Mouse (Mus musculus): ENCODE results near the gene Rap1gds1. TPM values are rescaled to one million over a fixed set of nuclear protein-coding genes. Genes with fewer than 3 reads are reported as not detected.

The Rap1gds1 gene
- polyA plus RNA-seq, 1 experiment, result 54.7 TPM

- TF ChIP-seq CTCF (IDR thresholded peaks at IDR 0.05; ENCODE audit: borderline replicate concordance, extremely low read depth, insufficient read depth, insufficient read length), result no peak
- TF ChIP-seq POLR2A (IDR thresholded peaks at IDR 0.05; ENCODE audit: borderline replicate concordance, extremely low read depth, insufficient read depth, insufficient read length, poor library complexity, severe bottlenecking), result no peak
- DNase-seq (ENCODE audit: low read depth), result no peak
Observed at GRCm38 (mm10) chr3:139088526-139088925, 13.5 kb upstream of the Rap1gds1 start.

- no peak for DNase-seq (ENCODE audit: low read depth)
- TF ChIP-seq POLR2A (IDR thresholded peaks at IDR 0.05; ENCODE audit: borderline replicate concordance, extremely low read depth, insufficient read depth, insufficient read length, poor library complexity, severe bottlenecking) (no peak), CTCF (IDR thresholded peaks at IDR 0.05; ENCODE audit: borderline replicate concordance, extremely low read depth, insufficient read depth, insufficient read length) (no peak)
Observed at GRCm38 (mm10) chr3:139083778-139084539, 9.0 kb upstream of the Rap1gds1 start.

- TF ChIP-seq CTCF (IDR thresholded peaks at IDR 0.05; ENCODE audit: borderline replicate concordance, extremely low read depth, insufficient read depth, insufficient read length) (no peak), POLR2A (IDR thresholded peaks at IDR 0.05; ENCODE audit: borderline replicate concordance, extremely low read depth, insufficient read depth, insufficient read length, poor library complexity, severe bottlenecking) (no peak)
- no peak for DNase-seq (ENCODE audit: low read depth)
Observed at GRCm38 (mm10) chr3:139079831-139080230, 4.8 kb upstream of the Rap1gds1 start.

- no peak for DNase-seq (ENCODE audit: low read depth)
- TF ChIP-seq POLR2A (IDR thresholded peaks at IDR 0.05; ENCODE audit: borderline replicate concordance, extremely low read depth, insufficient read depth, insufficient read length, poor library complexity, severe bottlenecking) (no peak), CTCF (IDR thresholded peaks at IDR 0.05; ENCODE audit: borderline replicate concordance, extremely low read depth, insufficient read depth, insufficient read length) (no peak)
Observed at GRCm38 (mm10) chr3:139078010-139078409, 3.0 kb upstream of the Rap1gds1 start.

- TF ChIP-seq CTCF (IDR thresholded peaks at IDR 0.05; ENCODE audit: borderline replicate concordance, extremely low read depth, insufficient read depth, insufficient read length), result no peak
- no peak for TF ChIP-seq POLR2A (IDR thresholded peaks at IDR 0.05; ENCODE audit: borderline replicate concordance, extremely low read depth, insufficient read depth, insufficient read length, poor library complexity, severe bottlenecking)
- DNase-seq (ENCODE audit: low read depth), result peak; percentile 49
Observed at GRCm38 (mm10) chr3:139076059-139076455, 1.1 kb upstream of the Rap1gds1 start.

GRCm38 (mm10) chr3:139075333-139076058 lies 495 bp upstream of the Rap1gds1 start:
- no peak for TF ChIP-seq CTCF (IDR thresholded peaks at IDR 0.05; ENCODE audit: borderline replicate concordance, extremely low read depth, insufficient read depth, insufficient read length)
- TF ChIP-seq POLR2A (IDR thresholded peaks at IDR 0.05; ENCODE audit: borderline replicate concordance, extremely low read depth, insufficient read depth, insufficient read length, poor library complexity, severe bottlenecking), result peak; percentile 85
- peak; percentile 96 for DNase-seq (ENCODE audit: low read depth)

GRCm38 (mm10) chr3:139073801-139074483 lies 1.1 kb downstream of the Rap1gds1 start:
- peak; percentile 36 for DNase-seq (ENCODE audit: low read depth)

GRCm38 (mm10) chr3:139069539-139069938 lies 5.5 kb downstream of the Rap1gds1 start:
- DNase-seq (ENCODE audit: low read depth), result no peak
- TF ChIP-seq CTCF (IDR thresholded peaks at IDR 0.05; ENCODE audit: borderline replicate concordance, extremely low read depth, insufficient read depth, insufficient read length) (no peak), POLR2A (IDR thresholded peaks at IDR 0.05; ENCODE audit: borderline replicate concordance, extremely low read depth, insufficient read depth, insufficient read length, poor library complexity, severe bottlenecking) (no peak)

More at GRCm38 (mm10) chr3:139073801-139074483, 1.1 kb downstream of the Rap1gds1 start:
- TF ChIP-seq CTCF (IDR thresholded peaks at IDR 0.05; ENCODE audit: borderline replicate concordance, extremely low read depth, insufficient read depth, insufficient read length), result no peak

- no peak for TF ChIP-seq POLR2A (IDR thresholded peaks at IDR 0.05; ENCODE audit: borderline replicate concordance, extremely low read depth, insufficient read depth, insufficient read length, poor library complexity, severe bottlenecking)
- no peak for TF ChIP-seq CTCF (IDR thresholded peaks at IDR 0.05; ENCODE audit: borderline replicate concordance, extremely low read depth, insufficient read depth, insufficient read length)
- no peak for DNase-seq (ENCODE audit: low read depth)
Observed at GRCm38 (mm10) chr3:139064076-139064475, 10.9 kb downstream of the Rap1gds1 start.

GRCm38 (mm10) chr3:139062088-139062487 lies 12.9 kb downstream of the Rap1gds1 start:
- no peak for TF ChIP-seq CTCF (IDR thresholded peaks at IDR 0.05; ENCODE audit: borderline replicate concordance, extremely low read depth, insufficient read depth, insufficient read length)
- TF ChIP-seq POLR2A (IDR thresholded peaks at IDR 0.05; ENCODE audit: borderline replicate concordance, extremely low read depth, insufficient read depth, insufficient read length, poor library complexity, severe bottlenecking), result no peak
- no peak for DNase-seq (ENCODE audit: low read depth)

Data from brain, embryonic 14.5 days (tissue).